Mouse (Mus musculus) limb, embryonic 11.5 days (tissue): Measurements from ENCODE around the gene Ksr1. TPM values are rescaled to one million over a fixed set of nuclear protein-coding genes. Genes with fewer than 3 reads are reported as not detected.

ENCODE experiments used
- ATAC-seq: fragments of 200-750 bp; cut with Nextera tagmentation; 2 replicates; pipeline ENCODE4 v1.8.0; 2017; ENCODE audit warnings: low read depth; ENCODE audit not compliant: insufficient number of reproducible peaks, low FRiP score, low TSS enrichment
- DNase-seq: peaks from one replicate; pipeline ENCODE4 v3.0.0-alpha.2; 2015; ENCODE audit warnings: low spot score
- H3K27ac ChIP-seq: fragments of 300-500 bp; sonication (generic); replicated peaks from 2 replicates; pipeline ENCODE4 v1.5.1; 2014; ENCODE audit warnings: low read depth, mild to moderate bottlenecking, low read length
- H3K27me3 ChIP-seq: fragments of 300-500 bp; sonication (generic); 2 replicates; pipeline ENCODE4 v1.6.1; 2014; ENCODE audit warnings: mild to moderate bottlenecking, low read length, mixed read lengths; ENCODE audit not compliant: control insufficient read depth, insufficient read depth
- H3K36me3 ChIP-seq: fragments of 300-500 bp; sonication (generic); 2 replicates; pipeline ENCODE4 v1.6.1; 2014; ENCODE audit warnings: mild to moderate bottlenecking, low read length, moderate library complexity, mixed read lengths; ENCODE audit not compliant: control insufficient read depth, insufficient read depth
- H3K4me1 ChIP-seq: fragments of 300-500 bp; sonication (generic); 2 replicates; pipeline ENCODE4 v1.6.1; 2014; ENCODE audit warnings: low read length, mixed read lengths; ENCODE audit not compliant: control insufficient read depth, insufficient read depth
- H3K4me2 ChIP-seq: fragments of 300-500 bp; sonication (generic); 2 replicates; pipeline ENCODE4 v1.6.1; 2014; ENCODE audit warnings: low read depth, mild to moderate bottlenecking, moderate library complexity; ENCODE audit not compliant: severe bottlenecking
- H3K4me3 ChIP-seq: fragments of 300-500 bp; sonication (generic); 2 replicates; pipeline ENCODE4 v1.5.1; 2014; ENCODE audit warnings: low read depth, low read length
- H3K9ac ChIP-seq: fragments of 300-500 bp; sonication (generic); 2 replicates; pipeline ENCODE4 v1.6.1; 2014; ENCODE audit warnings: mild to moderate bottlenecking, low read length
- H3K9me3 ChIP-seq: fragments of 300-500 bp; sonication (generic); 2 replicates; pipeline ENCODE4 v1.6.1; 2016; ENCODE audit warnings: low read length; ENCODE audit not compliant: control insufficient read depth
- WGBS: fragments of 180-500 bp; shearing (Covaris S2); extraction: QIAGEN DNeasy Blood & Tissue Kit; methylation state at CpG from one replicate; pipeline ENCODE4 v1.1.7; 2014; 5-methylcytosine and 5-hydroxymethylcytosine counted together
- polyA plus RNA-seq: library from polyadenylated mRNA; unstranded; fragments of >200 nt; fragmentation: Nextera tagmentation; extraction: Ambion mirVana; gene quantifications from 2 replicates; pipeline ENCODE4 v1.2.1, GENCODE M21; 2014

The Ksr1 gene
- polyA plus RNA-seq, 1 experiment from 2014 or later, result 2.2 TPM

GRCm38 (mm10) chr11:79144741-79145140 lies 1.5 kb downstream of the Ksr1 start:
- no peak for DNase-seq
- Histone ChIP-seq H3K9ac (no peak overlapping the region), H3K27ac (no peak overlapping the region), H3K9me3 (no peaks in the 10 kb centered on the region), H3K4me1 (peaks cover 12% of the 10 kb centered on the region), H3K36me3 (no peaks in the 10 kb centered on the region), H3K4me3 (peak overlapping the region; percentile 81; the same call in 1 of the 2 replicates), H3K4me2 (no peak overlapping the region), H3K27me3 (no peaks in the 10 kb centered on the region)
- WGBS, result 58% methylated on average over 1 of the region's 1 CpGs
- ATAC-seq, result no peak

- Histone ChIP-seq H3K4me3 (no peak overlapping the region), H3K36me3 (no peaks in the 10 kb centered on the region), H3K4me1 (peaks cover 12% of the 10 kb centered on the region), H3K4me2 (no peak overlapping the region), H3K27ac (no peak overlapping the region), H3K9me3 (no peaks in the 10 kb centered on the region), H3K27me3 (no peaks in the 10 kb centered on the region), H3K9ac (no peak overlapping the region)
- ATAC-seq, result no peak
- 88% methylated on average over 2 of the region's 2 CpGs for WGBS
- no peak for DNase-seq
Observed at GRCm38 (mm10) chr11:79144043-79144591, 2.1 kb downstream of the Ksr1 start.

DNA sequence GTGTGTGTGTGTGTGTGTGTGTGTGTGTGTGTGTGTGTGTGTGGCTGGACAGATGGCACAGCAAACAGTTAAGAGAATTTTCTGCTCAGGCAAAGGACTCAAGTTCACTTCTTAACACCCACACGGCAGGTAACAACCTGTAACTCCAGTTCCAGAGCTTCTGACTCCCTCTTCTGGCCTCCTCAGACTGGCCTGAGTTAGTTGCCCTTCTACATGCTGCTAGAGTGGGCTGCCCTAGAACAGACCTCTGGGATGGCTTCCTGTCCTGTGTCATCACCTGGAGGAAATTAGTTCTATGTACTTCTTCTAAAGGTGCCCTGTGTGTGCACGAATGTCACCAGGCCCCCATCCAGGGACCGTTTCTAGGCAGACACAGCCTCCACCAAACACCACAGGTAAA lies 2.9 kb downstream of the Ksr1 start:
- DNase-seq (no peak), ATAC-seq (no peak)
- Histone ChIP-seq H3K4me1 (peaks cover 12% of the 10 kb centered on the region), H3K36me3 (no peaks in the 10 kb centered on the region), H3K27ac (no peak overlapping the region), H3K9ac (no peak overlapping the region), H3K4me2 (no peak overlapping the region), H3K27me3 (no peaks in the 10 kb centered on the region), H3K4me3 (no peak overlapping the region), H3K9me3 (no peaks in the 10 kb centered on the region)
- WGBS, result 90% methylated on average over 3 of the region's 3 CpGs

DNA sequence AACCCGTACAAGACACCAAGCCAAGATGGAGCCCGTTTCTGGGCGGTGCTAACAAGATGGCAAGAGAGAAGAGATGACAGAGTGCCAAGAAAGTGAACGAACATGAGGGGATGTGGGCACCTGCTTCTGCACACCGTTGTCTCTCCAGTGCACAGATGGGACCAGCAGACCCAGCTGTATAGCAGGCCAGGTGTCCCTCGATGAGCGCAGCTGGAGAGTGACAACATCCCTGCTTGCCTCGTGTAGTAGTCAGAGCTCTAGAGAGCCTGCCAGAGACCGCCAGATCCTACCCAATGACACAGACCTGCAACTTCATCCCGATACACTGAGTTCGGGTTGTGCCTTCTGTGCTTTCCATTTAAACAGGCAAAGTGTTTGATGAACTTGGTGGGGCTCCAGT lies 3.8 kb downstream of the Ksr1 start:
- Histone ChIP-seq H3K27me3 (no peaks in the 10 kb centered on the region), H3K36me3 (no peaks in the 10 kb centered on the region), H3K27ac (no peak overlapping the region), H3K4me1 (peaks cover 12% of the 10 kb centered on the region), H3K9ac (no peak overlapping the region), H3K9me3 (no peaks in the 10 kb centered on the region), H3K4me2 (no peak overlapping the region), H3K4me3 (no peak overlapping the region)
- no peak for ATAC-seq
- 90% methylated on average over 11 of the region's 11 CpGs for WGBS
- DNase-seq, result no peak

DNA sequence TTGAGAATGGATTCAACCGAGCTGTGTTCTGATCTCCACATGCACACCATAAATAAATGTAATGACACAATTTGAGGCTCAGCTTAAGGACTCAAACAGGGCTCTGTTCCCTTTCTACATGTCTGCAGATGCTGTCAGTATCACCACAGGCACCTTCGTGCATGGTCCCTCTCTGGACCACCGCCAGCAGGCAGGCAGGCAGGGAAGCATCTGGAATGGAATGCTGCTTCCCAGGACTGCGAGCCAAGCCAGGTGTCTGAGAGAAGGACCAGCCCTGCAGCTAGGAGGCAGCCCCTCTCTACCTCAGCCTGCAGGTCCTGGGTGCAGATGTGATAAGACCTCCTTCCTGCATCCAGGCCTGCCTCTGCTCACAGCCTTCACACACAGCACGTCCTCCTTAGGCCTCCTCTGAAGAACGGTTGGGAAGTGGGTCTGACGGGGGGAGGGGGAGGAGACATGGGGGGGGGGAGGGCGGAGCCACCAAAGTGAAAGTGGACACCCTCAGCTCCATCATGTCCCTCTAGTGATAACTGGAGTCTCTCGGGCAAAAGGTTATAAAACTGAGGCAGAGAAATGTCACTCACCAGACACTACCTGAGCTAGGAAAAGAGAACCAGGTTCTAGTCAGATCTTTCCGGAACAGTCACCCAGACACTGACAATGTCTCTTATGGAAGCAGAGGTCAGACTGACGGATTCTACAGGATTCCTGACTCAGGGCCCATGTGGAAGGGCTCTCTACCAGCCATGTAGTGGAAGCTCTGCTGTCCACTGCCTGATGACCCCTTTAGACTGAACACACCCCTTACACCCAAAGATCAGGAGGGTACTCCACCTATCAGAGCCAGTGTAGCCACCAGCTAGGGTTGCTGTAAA lies 4.7 kb downstream of the Ksr1 start:
- peaks cover 12% of the 10 kb centered on the region for H3K4me1 ChIP-seq
- no peaks in the 10 kb centered on the region for H3K27me3 ChIP-seq
- no peak overlapping the region for H3K27ac ChIP-seq
- H3K36me3 ChIP-seq, result no peaks in the 10 kb centered on the region
- 26% methylated on average over 11 of the region's 11 CpGs for WGBS
- ATAC-seq (peak; percentile 38; the same call in 1 of the 2 replicates), DNase-seq (peak; percentile 41)
- H3K9me3 ChIP-seq, result no peaks in the 10 kb centered on the region
- no peak overlapping the region for H3K9ac ChIP-seq
- H3K4me3 ChIP-seq, result no peak overlapping the region
- no peak overlapping the region for H3K4me2 ChIP-seq

GRCm38 (mm10) chr11:79140511-79140888 lies 5.7 kb downstream of the Ksr1 start:
- no peak overlapping the region for H3K4me2 ChIP-seq
- ATAC-seq, result no peak
- H3K27ac ChIP-seq, result no peak overlapping the region
- no peak overlapping the region for H3K4me3 ChIP-seq
- H3K4me1 ChIP-seq, result peaks cover 12% of the 10 kb centered on the region
- H3K9me3 ChIP-seq, result no peaks in the 10 kb centered on the region
- no peaks in the 10 kb centered on the region for H3K27me3 ChIP-seq
- H3K36me3 ChIP-seq, result no peaks in the 10 kb centered on the region
- WGBS, result 87% methylated on average over 6 of the region's 6 CpGs
- no peak for DNase-seq
- no peak overlapping the region for H3K9ac ChIP-seq

GRCm38 (mm10) chr11:79139878-79140510 lies 6.2 kb downstream of the Ksr1 start:
- ATAC-seq, result no peak
- no peak overlapping the region for H3K4me3 ChIP-seq
- no peak overlapping the region for H3K9ac ChIP-seq
- peaks cover 10% of the 10 kb centered on the region for H3K4me1 ChIP-seq
- no peak for DNase-seq
- no peaks in the 10 kb centered on the region for H3K9me3 ChIP-seq
- no peak overlapping the region for H3K27ac ChIP-seq
- no peak overlapping the region for H3K4me2 ChIP-seq
- no peaks in the 10 kb centered on the region for H3K27me3 ChIP-seq
- 87% methylated on average over 11 of the region's 11 CpGs for WGBS
- no peaks in the 10 kb centered on the region for H3K36me3 ChIP-seq

- H3K4me3 ChIP-seq, result no peak overlapping the region
- no peak overlapping the region for H3K27ac ChIP-seq
- ATAC-seq, result no peak
- 82% methylated on average over 6 of the region's 6 CpGs for WGBS
- no peak overlapping the region for H3K9ac ChIP-seq
- DNase-seq, result no peak
- peaks cover 12% of the 10 kb centered on the region for H3K4me1 ChIP-seq
- no peak overlapping the region for H3K4me2 ChIP-seq
- H3K9me3 ChIP-seq, result no peaks in the 10 kb centered on the region
- H3K36me3 ChIP-seq, result no peaks in the 10 kb centered on the region
- H3K27me3 ChIP-seq, result no peaks in the 10 kb centered on the region
Observed at GRCm38 (mm10) chr11:79138621-79139020, 7.6 kb downstream of the Ksr1 start.
